Mouse (Mus musculus): ENCODE results near the gene Nt5c2. TPM values are rescaled to one million over a fixed set of nuclear protein-coding genes. Genes with fewer than 3 reads are reported as not detected.

Gene Nt5c2
- total RNA-seq (2021) = 10 to 100 TPM; 65.0 to 71.7 TPM

GRCm38 (mm10) chr19:47014447-47015381, at the start of gene Nt5c2, which contains the start of gene Ina:
Gene Nt5c2 (minus strand): TSS chr19:47015153.
Gene Ina (plus strand): TSS chr19:47014698.
- intact Hi-C loops (cut with DNase I) = no loop called here
- no peak for DNase-seq (ENCODE audit: low spot score)

- no peak for DNase-seq (ENCODE audit: low spot score)
- intact Hi-C loops (cut with DNase I) = no loop called here
These were observed 42.7 kb upstream of the Nt5c2 start for GRCm38 (mm10) chr19:47057684-47058083.

- DNase-seq (ENCODE audit: low spot score) = no peak
- intact Hi-C loops (cut with DNase I) = no loop called here
These were observed 38.5 kb upstream of the Nt5c2 start for GRCm38 (mm10) chr19:47053471-47053870.

GRCm38 (mm10) chr19:47052927-47053326, 38.0 kb upstream of the Nt5c2 start:
- no peak for DNase-seq (ENCODE audit: low spot score)

GRCm38 (mm10) chr19:47050271-47051032, 35.5 kb upstream of the Nt5c2 start, which contains the start of gene Pcgf6:
Gene Pcgf6 (minus strand): TSS chr19:47050906.
- intact Hi-C loops (cut with DNase I) = no loop called here
- peak; percentile 34 for DNase-seq (ENCODE audit: low spot score)

More at GRCm38 (mm10) chr19:47052927-47053326, 38.0 kb upstream of the Nt5c2 start:
- intact Hi-C loops (cut with DNase I) = no loop called here

GRCm38 (mm10) chr19:47049840-47050239, 34.9 kb upstream of the Nt5c2 start:
- DNase-seq (ENCODE audit: low spot score) = no peak
- intact Hi-C loops (cut with DNase I) = no loop called here

- intact Hi-C loops (cut with DNase I) = no loop called here
- no peak for DNase-seq (ENCODE audit: low spot score)
These were observed 34.1 kb upstream of the Nt5c2 start for GRCm38 (mm10) chr19:47049061-47049460.

- no peak for DNase-seq (ENCODE audit: low spot score)
- intact Hi-C loops (cut with DNase I) = no loop called here
These were observed 32.4 kb upstream of the Nt5c2 start for GRCm38 (mm10) chr19:47047236-47047833.

GRCm38 (mm10) chr19:47046343-47046742, 31.4 kb upstream of the Nt5c2 start:
- no peak for DNase-seq (ENCODE audit: low spot score)
- intact Hi-C loops (cut with DNase I) = no loop called here

- no peak for DNase-seq (ENCODE audit: low spot score)
- intact Hi-C loops (cut with DNase I) = loop anchor here (5.0 kb wide), 1 partner anchor 166 kb away; no protein-coding TSS in a partner anchor
These were observed 28.7 kb upstream of the Nt5c2 start for GRCm38 (mm10) chr19:47043608-47044007.

GRCm38 (mm10) chr19:47040720-47041473, 25.9 kb upstream of the Nt5c2 start:
- intact Hi-C loops (cut with DNase I) = loop anchor here (5.0 kb wide), 1 partner anchor 164 kb away; no protein-coding TSS in a partner anchor
- no peak for DNase-seq (ENCODE audit: low spot score)

- intact Hi-C loops (cut with DNase I) = no loop called here
These were observed 21.6 kb upstream of the Nt5c2 start for GRCm38 (mm10) chr19:47036596-47036995.

GRCm38 (mm10) chr19:47034916-47035315, 20.0 kb upstream of the Nt5c2 start:
- intact Hi-C loops (cut with DNase I) = no loop called here
- no peak for DNase-seq (ENCODE audit: low spot score)

More at GRCm38 (mm10) chr19:47036596-47036995, 21.6 kb upstream of the Nt5c2 start:
- DNase-seq (ENCODE audit: low spot score) = no peak

- no peak for DNase-seq (ENCODE audit: low spot score)
- intact Hi-C loops (cut with DNase I) = no loop called here
These were observed 16.8 kb upstream of the Nt5c2 start for GRCm38 (mm10) chr19:47031770-47032169.

- intact Hi-C loops (cut with DNase I) = no loop called here
- no peak for DNase-seq (ENCODE audit: low spot score)
These were observed 14.8 kb upstream of the Nt5c2 start for GRCm38 (mm10) chr19:47029796-47030195.

GRCm38 (mm10) chr19:47026513-47026912, 11.6 kb upstream of the Nt5c2 start:
- intact Hi-C loops (cut with DNase I) = no loop called here
- DNase-seq (ENCODE audit: low spot score) = no peak

- intact Hi-C loops (cut with DNase I) = no loop called here
- DNase-seq (ENCODE audit: low spot score) = no peak
These were observed 10.0 kb upstream of the Nt5c2 start for GRCm38 (mm10) chr19:47024954-47025353.

- no peak for DNase-seq (ENCODE audit: low spot score)
- intact Hi-C loops (cut with DNase I) = no loop called here
These were observed 8.6 kb upstream of the Nt5c2 start for GRCm38 (mm10) chr19:47023546-47023945.

GRCm38 (mm10) chr19:47022709-47023108, 7.8 kb upstream of the Nt5c2 start:
- DNase-seq (ENCODE audit: low spot score) = no peak
- intact Hi-C loops (cut with DNase I) = no loop called here

All from heart, postnatal 25 days (tissue).